Mouse (Mus musculus): Measurements from ENCODE around the gene Trpm3.

DNA sequence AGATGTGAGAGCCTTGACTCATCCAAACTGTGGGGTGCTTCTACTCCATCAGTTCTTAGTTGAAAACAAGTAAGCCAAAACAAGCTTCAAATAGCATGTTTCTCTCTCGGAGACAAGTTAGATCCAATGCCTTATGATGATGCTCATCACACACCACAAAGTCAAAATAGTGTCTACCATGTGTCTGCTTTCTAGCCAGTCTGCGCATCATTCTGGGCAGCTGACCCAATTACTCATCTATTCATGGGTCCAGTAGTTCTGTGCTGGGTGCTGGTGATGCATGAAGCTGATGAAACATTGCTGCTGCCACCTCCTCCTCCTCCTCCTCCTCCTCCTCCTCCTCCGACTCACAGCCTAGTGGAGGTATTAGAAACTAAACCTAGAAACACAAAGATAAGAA lies 813.6 kb downstream of the Trpm3 start:
- TF ChIP-seq GATA1 (IDR thresholded peaks at IDR 0.05; ENCODE audit: borderline replicate concordance, low read length) (no peak), FLI1 (IDR thresholded peaks at IDR 0.05; ENCODE audit: low read length) (no peak)
